Mouse (Mus musculus) G1E (cell line): Measurements from ENCODE around the gene Sdhaf3.

Experiments
- CTCF ChIP-seq: IDR thresholded peaks from 2 replicates; pipeline ENCODE4 v1.5.1; 2012; ENCODE audit warnings: low read depth, low read length, inconsistent platforms, mixed read lengths
- GATA1 ChIP-seq: IDR thresholded peaks from 2 replicates; pipeline ENCODE4 v1.6.1; 2012; ENCODE audit warnings: borderline replicate concordance, low read length, inconsistent platforms, mixed read lengths

GRCm38 (mm10) chr6:7085506-7085905 lies 129.7 kb downstream of the Sdhaf3 start:
- TF ChIP-seq CTCF (no peak), GATA1 (no peak)
